Mouse (Mus musculus) left cerebral cortex, adult 2 months (tissue): Measurements from ENCODE around the gene Ank3. TPM values are rescaled to one million over a fixed set of nuclear protein-coding genes. Genes with fewer than 3 reads are reported as not detected.

Experiments
- DNase-seq, 2 experiments: peaks; one replicate each; pipeline ENCODE4 v3.0.0; 2021 to 2022; ENCODE audit warnings: low spot score in 2 of 2, mixed read lengths in 1 of 2; ENCODE audit errors: extremely low spot score in 1 of 2
- H3K27ac ChIP-seq: fragments of 200-600 bp; 2 replicates; pipeline ENCODE4 v1.8.1; 2022
- H3K4me3 ChIP-seq: fragments of 200-600 bp; 2 replicates; pipeline ENCODE4 v1.8.1; 2022
- CTCF ChIP-seq: fragments of 200-600 bp; IDR thresholded peaks from 2 replicates; pipeline ENCODE4 v1.8.1; 2022; ENCODE audit warnings: antibody characterized with exemption, mild to moderate bottlenecking, moderate library complexity
- intact Hi-C: fragments of 180-260 bp; cut with DNase I; formaldehyde crosslinking; loops from one replicate; pipeline ENCODE4 v1.15.1; 2025
- total RNA-seq, 2 experiments: library from RNA; stranded (reverse); gene quantifications; 2 replicates each; pipeline ENCODE4 v1.2.3; 2021

The Ank3 gene
- total RNA-seq, 2 experiments from 2014 or later = 520 to 555 TPM

DNA sequence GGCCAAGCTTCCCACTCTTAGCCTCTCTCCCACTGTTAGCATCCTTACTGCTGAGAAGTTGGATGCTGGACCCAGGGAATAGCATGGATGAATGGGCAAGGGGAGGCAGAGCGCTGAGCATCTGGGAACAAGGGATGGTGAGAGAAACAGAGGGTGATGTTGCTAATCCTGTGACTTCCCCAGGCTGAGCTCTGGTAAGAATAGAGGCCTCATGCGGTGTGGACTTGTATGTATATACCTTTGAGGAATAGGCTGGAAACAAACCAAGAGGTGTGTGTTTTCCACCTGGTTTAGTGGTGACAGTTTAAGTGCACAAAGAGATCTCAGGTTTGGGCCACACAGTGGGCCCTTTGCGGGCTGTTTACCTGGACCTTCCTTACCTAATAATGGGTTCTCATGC, 517.0 kb downstream of the Ank3 start:
- no peak for DNase-seq
- intact Hi-C loops = no loop called here
- Histone ChIP-seq H3K4me3 (no peak overlapping the region), H3K27ac (no peak overlapping the region)
- TF ChIP-seq CTCF = no peak

DNA sequence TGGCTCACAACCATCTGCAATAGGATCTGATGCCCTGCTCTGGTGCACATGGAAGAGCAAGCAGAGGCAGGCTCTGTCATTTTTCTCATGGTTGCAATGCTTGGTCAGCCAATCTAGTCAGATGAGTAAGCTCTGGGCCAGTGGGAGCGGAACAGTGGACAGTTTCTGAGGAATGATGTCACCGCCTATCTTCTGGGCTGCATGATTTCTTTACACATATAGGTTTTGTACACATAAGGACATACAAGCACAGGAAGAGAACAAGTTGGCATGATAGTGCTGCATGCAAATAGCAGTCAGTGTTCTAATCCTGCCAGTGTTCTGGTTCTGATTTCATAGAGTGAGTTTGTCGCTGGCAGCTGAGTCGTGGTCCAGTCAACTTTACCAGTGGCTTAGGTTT, 517.6 kb downstream of the Ank3 start:
- DNase-seq = no peak
- Histone ChIP-seq H3K27ac (no peak overlapping the region), H3K4me3 (no peak overlapping the region)
- intact Hi-C loops = no loop called here
- TF ChIP-seq CTCF = no peak

DNA sequence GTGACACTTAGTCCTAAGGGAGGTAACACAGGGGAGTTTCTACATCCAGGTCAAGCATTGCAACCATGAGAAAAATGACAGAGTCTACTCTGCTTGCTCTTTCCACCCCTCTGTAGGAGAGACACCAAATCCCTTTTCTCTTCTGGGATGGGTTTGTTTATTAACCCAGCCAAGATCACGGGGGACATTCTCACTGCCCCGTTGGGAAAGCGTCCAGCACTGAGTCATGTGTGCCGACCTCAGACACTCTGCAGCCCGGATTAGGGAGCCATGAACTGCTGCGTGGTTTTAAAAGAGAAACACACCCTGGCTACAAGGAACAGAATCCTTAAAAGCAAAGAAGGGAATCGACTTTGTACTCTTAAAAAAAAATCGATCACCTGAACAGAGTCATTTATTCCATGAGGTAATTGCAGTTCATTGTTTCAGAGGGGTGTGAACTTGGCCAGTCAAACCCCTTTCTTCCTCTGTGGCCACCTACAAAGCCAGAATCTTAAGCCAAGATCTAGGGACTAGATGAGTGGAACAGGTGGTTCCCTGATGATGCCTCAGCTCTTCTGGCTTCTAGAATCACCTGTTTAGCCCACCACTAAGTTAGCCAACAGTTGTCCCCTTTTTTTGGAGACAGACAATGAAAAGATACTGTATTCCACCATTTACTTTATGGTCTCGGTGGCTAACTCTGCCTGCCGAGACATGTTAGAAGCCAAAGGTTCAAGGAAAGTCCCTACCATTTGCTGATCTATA, 518.3 kb downstream of the Ank3 start:
- intact Hi-C loops = no loop called here
- DNase-seq = no peak
- no peak for TF ChIP-seq CTCF
- Histone ChIP-seq H3K4me3 (no peak overlapping the region), H3K27ac (no peak overlapping the region)

DNA sequence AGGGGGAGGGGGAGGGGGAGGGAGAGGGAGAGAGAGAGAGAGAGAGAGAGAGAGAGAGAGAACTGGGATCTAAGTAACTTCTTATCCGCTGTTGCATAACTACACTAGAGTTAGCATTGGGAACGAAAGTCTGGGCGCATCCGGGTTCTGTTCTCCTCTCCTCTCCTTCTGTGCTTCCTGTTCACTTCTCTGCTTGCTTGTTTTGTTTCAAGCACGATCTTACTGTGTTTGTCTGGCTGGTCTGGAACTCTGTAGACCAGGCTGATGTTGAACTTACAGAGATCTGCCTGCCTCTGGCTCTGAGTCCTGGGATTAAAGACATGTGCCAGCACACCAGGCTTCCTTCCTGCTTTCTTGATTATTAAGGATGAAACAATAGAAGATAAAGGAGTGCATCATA, 519.1 kb downstream of the Ank3 start:
- Histone ChIP-seq H3K27ac (no peak overlapping the region), H3K4me3 (no peak overlapping the region)
- DNase-seq = no peak
- no peak for TF ChIP-seq CTCF
- intact Hi-C loops = no loop called here

DNA sequence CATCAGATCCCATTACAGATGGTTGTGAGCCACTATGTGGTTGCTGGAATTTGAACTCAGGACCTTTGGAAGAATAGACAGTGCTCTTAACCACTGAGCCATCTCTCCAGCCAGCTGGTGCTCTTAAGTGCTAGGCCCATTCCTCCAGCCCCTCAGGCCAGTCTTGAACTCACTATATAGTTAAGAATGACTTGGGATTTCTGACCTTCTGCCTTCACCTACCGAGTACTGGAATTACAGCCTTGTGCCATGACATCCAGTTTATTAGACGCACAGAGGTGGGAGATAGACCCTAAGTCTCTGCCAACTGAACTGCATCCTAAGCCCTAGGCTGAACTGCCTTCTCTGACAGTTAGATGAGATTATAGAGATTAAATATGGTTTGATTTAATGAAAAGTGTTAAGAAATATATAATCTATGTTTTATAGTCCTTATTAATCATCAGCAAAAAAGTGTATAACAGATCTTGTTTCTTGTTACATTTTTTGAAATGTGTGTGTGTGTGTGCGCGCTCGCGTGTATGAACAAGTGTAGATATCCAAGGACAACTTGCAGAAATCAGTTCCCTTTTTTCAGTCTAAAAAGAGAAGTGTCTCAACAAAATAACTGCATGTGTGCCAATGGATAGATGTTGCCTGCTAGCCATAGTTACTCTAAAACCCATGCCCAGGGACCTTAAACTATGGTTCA, 520.0 kb downstream of the Ank3 start:
- intact Hi-C loops = no loop called here
- no peak for TF ChIP-seq CTCF
- DNase-seq = no peak
- Histone ChIP-seq H3K27ac (no peak overlapping the region), H3K4me3 (no peak overlapping the region)

DNA sequence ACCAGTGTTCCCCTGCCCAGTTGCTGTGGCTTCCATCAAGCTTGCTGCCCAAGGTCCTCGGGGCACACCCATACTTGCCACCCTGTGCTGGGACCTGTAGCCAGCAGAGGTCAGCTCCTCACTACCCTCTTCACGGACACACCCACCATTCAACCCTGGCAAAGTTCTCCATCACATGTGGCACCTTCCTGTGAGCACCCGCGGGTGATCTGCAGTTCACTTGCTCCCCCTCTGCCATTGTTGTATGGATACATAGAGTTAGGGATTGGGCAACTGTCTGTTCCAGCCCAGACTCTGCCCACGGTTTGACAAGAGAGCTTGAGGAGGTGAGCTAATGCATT, 520.5 kb downstream of the Ank3 start:
- Histone ChIP-seq H3K27ac (no peak overlapping the region), H3K4me3 (no peak overlapping the region)
- TF ChIP-seq CTCF = no peak
- no peak for DNase-seq
- intact Hi-C loops = no loop called here

DNA sequence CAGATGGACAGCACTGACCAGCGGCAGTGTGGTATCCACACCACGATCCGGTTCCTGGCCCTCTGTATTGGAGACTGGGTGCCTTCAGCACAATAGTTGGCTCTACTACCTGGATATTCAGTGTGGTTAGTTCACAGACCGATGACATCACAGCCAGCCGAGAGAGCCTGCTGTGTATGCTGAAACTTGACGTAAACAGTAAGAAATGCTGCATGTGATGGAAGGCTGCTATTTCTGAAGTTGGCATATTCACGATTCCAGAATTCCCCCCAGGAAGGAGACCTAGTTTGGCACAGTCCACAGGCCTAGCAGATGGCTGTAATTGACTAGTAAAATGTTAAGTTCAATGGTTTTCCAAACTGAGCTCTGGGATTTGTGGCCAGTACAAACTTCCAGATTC, 521.2 kb downstream of the Ank3 start:
- no peak for TF ChIP-seq CTCF
- DNase-seq = no peak
- intact Hi-C loops = no loop called here
- H3K27ac ChIP-seq = no peak overlapping the region
- no peak overlapping the region for H3K4me3 ChIP-seq

DNA sequence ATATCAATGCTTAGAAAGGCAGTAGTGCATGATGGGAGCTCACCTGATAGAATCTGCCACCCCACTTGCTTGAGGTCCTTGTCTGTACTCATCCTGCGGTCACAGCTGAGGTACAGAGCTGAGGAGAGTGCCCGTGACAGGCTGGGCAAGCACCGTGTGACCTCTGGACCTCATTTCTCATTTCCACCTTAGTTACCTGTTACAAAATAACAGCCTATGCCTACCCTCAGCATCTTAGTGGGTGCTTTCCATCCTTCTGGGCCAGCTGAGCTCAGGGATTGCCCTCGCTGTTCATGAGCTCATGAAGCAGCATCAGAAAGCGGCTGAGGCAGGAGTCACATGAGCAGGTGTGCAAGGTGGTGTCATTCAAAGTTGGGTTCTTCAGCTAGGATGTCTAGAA, 523.5 kb downstream of the Ank3 start:
- TF ChIP-seq CTCF = no peak
- no peak overlapping the region for H3K4me3 ChIP-seq
- intact Hi-C loops = no loop called here
- DNase-seq = no peak
- no peak overlapping the region for H3K27ac ChIP-seq

DNA sequence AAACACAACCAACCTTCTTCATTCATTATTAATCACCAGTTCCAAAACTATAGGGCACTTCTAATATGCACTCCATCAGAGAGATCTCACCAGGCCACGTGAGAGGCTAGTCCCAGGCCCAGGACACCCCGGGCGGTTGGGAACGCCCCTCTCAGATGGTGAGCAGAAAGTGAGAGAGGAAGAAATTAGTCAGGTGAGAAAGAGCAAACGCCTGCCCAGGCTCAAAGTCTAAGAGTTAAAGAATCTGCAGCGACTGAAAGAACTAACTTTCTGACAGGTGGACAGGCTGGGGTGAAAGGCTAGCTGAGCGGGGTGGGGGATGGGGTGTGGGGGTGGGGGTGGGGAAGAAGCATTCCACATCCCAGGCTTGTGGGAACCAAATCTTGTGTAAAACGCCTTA, 525.2 kb downstream of the Ank3 start:
- no peak for DNase-seq
- intact Hi-C loops = no loop called here
- Histone ChIP-seq H3K4me3 (no peak overlapping the region), H3K27ac (no peak overlapping the region)
- no peak for TF ChIP-seq CTCF

DNA sequence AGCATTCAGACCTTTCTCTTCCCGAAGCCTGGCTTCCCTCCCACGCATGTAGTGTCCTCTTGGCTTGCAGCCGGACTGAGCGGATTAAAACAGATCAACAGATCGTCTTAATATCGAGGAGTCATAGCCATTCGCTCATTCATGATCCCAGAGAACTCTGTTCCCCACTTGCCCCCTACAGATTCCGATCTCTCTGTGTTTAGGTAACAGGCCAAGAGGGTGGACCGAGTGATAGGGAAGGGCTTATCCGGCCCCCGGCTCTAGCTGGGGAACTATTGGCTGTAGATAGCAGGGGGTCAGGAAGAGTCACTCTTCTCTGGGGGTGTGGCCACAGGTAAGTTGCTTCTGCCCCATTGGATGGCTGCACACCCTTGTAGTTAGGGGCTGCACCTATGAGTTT, 525.7 kb downstream of the Ank3 start:
- intact Hi-C loops = no loop called here

DNA sequence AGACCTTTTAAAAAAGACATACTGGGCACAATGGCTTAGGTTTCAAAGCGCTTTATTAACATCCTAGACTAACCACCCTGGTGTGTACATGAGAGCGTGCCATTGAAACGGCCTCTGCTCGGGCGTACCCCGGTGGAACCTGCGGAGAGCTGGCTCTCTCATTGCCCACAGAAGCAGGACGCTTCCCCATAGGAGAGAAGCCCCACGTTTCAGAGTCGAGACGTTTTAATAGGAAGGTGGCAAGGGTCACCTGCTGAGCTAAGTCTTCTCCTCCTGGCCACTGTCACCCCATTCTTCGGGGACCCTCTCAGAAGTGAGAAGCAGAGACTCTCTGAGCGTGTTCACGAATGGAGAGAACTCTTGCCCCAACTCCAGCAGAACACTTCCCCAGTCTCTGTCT, 526.3 kb downstream of the Ank3 start:
- TF ChIP-seq CTCF = no peak
- no peak overlapping the region for H3K4me3 ChIP-seq
- no peak overlapping the region for H3K27ac ChIP-seq
- intact Hi-C loops = no loop called here
- no peak for DNase-seq

More for the DNA sequence above, 525.7 kb downstream of the Ank3 start:
- no peak overlapping the region for H3K4me3 ChIP-seq
- no peak for DNase-seq
- H3K27ac ChIP-seq = no peak overlapping the region
- no peak for TF ChIP-seq CTCF

DNA sequence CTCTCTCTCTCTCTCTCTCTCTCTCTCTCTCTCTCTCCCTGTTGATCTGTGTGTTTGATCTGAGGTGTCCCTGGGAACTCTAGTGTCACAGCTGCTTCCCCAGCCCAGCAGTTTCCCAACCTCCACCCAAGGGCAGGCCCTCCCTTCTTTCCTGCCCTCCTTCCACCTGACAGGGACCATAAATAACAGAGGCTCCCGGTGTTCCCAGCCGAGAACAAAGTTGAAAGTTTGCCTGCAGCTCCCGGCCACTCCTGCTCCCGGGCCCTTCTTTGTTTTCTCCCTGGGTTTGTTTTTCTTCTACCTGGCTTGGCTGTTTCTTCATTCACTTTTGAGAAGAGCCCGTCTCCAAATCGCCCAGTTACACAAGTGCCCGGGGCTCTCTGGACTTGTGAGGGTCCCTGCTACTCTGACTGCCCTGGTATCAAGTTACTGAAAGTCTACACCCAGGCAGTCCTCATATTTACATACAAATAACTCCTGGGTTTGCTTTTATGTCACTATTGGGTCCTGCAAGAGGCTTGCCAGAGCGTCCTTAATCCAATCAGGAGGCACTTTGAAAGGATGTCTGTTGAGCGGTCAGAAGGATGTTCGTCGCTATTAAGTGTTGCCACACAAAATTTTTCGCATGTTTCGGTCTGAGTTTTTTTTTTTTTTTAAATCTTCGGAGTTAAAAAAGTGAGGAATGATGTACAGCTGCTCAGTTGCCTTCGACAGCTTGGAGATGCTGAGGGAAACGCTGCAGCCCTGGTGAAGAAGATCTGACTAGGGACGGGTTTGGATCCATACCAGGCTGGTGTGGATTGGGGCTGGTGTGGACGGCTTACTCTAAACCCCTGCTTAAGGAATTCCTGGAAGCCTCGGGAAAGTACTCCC, 526.9 kb downstream of the Ank3 start:
- no peak for TF ChIP-seq CTCF
- no peak for DNase-seq
- intact Hi-C loops = no loop called here
- H3K27ac ChIP-seq = no peak overlapping the region
- H3K4me3 ChIP-seq = no peak overlapping the region
